Mouse (Mus musculus) heart, adult 2 months (tissue): ENCODE data around the gene Sema4c. TPM values are rescaled to one million over a fixed set of nuclear protein-coding genes. Genes with fewer than 3 reads are reported as not detected.
A peak's percentile ranks its signal among the peaks of the same experiment; 100 is the strongest.

Source experiments
- DNase-seq, 2 experiments: peaks; one replicate each; pipeline ENCODE4 v3.0.0; 2021
- H3K27ac ChIP-seq: fragments of 200-600 bp; 2 replicates; pipeline ENCODE4 v1.8.1; 2022
- H3K27me3 ChIP-seq: fragments of 200-500 bp; 2 replicates; pipeline ENCODE4 v1.6.1; 2012; ENCODE audit warnings: mild to moderate bottlenecking, low read length, inconsistent platforms, mixed read lengths; ENCODE audit not compliant: control insufficient read depth, insufficient read depth
- H3K36me3 ChIP-seq: fragments of 200-500 bp; 2 replicates; pipeline ENCODE4 v1.6.1; 2012; ENCODE audit warnings: low read length, inconsistent platforms; ENCODE audit not compliant: control insufficient read depth, insufficient read depth
- H3K4me1 ChIP-seq: fragments of 200-500 bp; 2 replicates; pipeline ENCODE4 v1.6.1; 2011; ENCODE audit warnings: low read length; ENCODE audit not compliant: control insufficient read depth, insufficient read depth
- H3K4me3 ChIP-seq: fragments of 200-600 bp; 2 replicates; pipeline ENCODE4 v1.8.1; 2022
- H3K79me2 ChIP-seq: fragments of 200-500 bp; replicated peaks from 2 replicates; pipeline ENCODE4 v1.6.1; 2012; ENCODE audit warnings: mild to moderate bottlenecking, inconsistent platforms, low read length, moderate library complexity, mixed read lengths; ENCODE audit not compliant: control insufficient read depth, insufficient read depth
- H3K9ac ChIP-seq: fragments of 200-500 bp; 2 replicates; pipeline ENCODE4 v1.6.1; 2012; ENCODE audit warnings: low read depth, mild to moderate bottlenecking, control low read depth, inconsistent platforms, low read length, mixed read lengths
- CTCF ChIP-seq: fragments of 200-600 bp; IDR thresholded peaks from 2 replicates; pipeline ENCODE4 v1.8.1; 2022; ENCODE audit warnings: antibody characterized with exemption, mild to moderate bottlenecking, moderate library complexity
- EP300 ChIP-seq: fragments of 200-500 bp; IDR thresholded peaks from 2 replicates; pipeline ENCODE4 v1.6.1; 2011; ENCODE audit warnings: low read depth, low read length, control low read depth; ENCODE audit not compliant: insufficient read depth
- POLR2A ChIP-seq: fragments of 200-500 bp; IDR thresholded peaks from 2 replicates; pipeline ENCODE4 v1.6.1; 2011; ENCODE audit warnings: mild to moderate bottlenecking, low read depth, low read length, control low read depth; ENCODE audit not compliant: insufficient read depth
- WGBS: fragments of 180-500 bp; shearing (Covaris S2); methylation state at CpG from one replicate; pipeline ENCODE4 v1.1.7; 2018; 5-methylcytosine and 5-hydroxymethylcytosine counted together
- intact Hi-C: fragments of 180-260 bp; cut with DNase I; formaldehyde crosslinking; loops from one replicate; pipeline ENCODE4 v1.15.1; 2025
- polyA plus RNA-seq: library from polyadenylated mRNA; depleted of rRNA; stranded (reverse); fragments of >200 nt; gene quantifications from 2 replicates; pipeline ENCODE4 v1.2.3, GENCODE M21; 2012
- total RNA-seq, 2 experiments: library from RNA; stranded (reverse); gene quantifications; 2 replicates each; pipeline ENCODE4 v1.2.3; 2021

Sema4c gene
- total and polyA plus RNA-seq, 3 experiments = 10.6 to 12.7 (median 11.1) TPM

DNA sequence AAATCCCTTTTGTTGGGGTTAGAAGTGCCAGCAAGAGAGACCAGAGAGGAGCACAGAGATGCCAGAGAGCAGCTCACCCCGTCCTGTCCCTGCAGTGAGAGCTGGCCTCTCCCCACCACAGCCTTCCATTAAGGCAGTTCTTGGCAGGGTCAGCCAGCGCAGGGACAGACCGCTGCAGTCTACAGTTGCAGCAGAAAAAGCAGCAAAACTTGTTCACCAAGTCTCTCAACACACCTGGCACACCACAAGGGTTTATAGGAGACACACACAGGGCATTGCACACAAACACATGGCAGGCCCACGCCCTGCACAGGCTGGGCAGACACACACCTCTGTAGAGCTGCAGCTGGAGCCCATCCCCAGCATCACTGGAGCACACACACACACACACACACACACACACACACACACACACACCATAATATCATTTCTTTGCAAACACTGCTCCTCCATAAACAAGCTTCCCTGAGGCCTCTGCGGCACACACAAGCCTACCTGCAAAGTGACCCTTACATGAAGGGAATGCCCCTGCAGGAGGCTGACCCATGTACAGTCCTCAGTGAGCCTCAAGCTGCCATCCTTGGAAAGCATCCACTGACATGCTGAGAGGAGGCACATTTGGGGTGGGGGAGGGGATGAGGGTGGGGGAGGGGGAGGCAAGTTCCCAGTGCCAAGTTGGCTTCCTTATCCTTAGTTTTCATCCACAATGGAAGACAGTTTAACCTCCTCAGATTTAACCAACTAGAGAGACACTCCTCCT is 16.2 kb upstream of the Sema4c start:
- H3K36me3 ChIP-seq = no peaks in the 10 kb centered on the region
- no peaks in the 10 kb centered on the region for H3K27me3 ChIP-seq
- H3K4me3 ChIP-seq = no peak overlapping the region
- H3K4me1 ChIP-seq = peaks cover 34% of the 10 kb centered on the region
- H3K79me2 ChIP-seq = no peaks in the 10 kb centered on the region
- intact Hi-C loops = no loop called here
- no peak overlapping the region; the same call in 1 of the 2 replicates for H3K27ac ChIP-seq
- no peak overlapping the region for H3K9ac ChIP-seq
- TF ChIP-seq POLR2A (no peak), CTCF (no peak), EP300 (no peak)
- DNase-seq = no peak
- 76% methylated on average over 5 of the region's 5 CpGs for WGBS

- H3K79me2 ChIP-seq = no peaks in the 10 kb centered on the region
- no peak overlapping the region for H3K9ac ChIP-seq
- H3K36me3 ChIP-seq = no peaks in the 10 kb centered on the region
- intact Hi-C loops = no loop called here
- DNase-seq = no peak
- no peak overlapping the region for H3K4me3 ChIP-seq
- H3K27ac ChIP-seq = peak overlapping the region; percentile 34
- TF ChIP-seq POLR2A (no peak), EP300 (no peak), CTCF (no peak)
- no peaks in the 10 kb centered on the region for H3K27me3 ChIP-seq
- peaks cover 41% of the 10 kb centered on the region for H3K4me1 ChIP-seq
- WGBS = 78% methylated on average over 8 of the region's 8 CpGs
Observed at GRCm38 (mm10) chr1:36573524-36573923, 15.4 kb upstream of the Sema4c start.

DNA sequence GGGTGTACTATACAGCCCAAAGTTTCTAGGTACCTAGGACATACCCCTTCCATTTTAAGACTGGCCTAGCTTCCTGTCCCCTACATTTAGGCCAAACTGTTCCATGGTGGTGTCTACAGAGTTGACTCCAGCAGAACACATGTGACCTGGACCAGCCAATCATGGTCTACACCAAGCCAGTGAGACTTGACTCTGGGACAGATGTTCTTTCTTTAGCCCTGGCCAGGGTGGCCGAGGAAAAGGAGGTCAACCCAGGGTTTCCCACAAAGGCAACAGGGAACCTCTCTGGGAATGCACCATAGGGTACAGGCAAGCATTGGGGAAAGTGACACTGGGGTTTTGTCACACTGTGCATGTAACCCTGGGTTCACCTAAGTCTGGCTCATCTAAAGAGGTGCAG is 14.6 kb upstream of the Sema4c start:
- Histone ChIP-seq H3K9ac (no peak overlapping the region), H3K4me1 (peaks cover 45% of the 10 kb centered on the region), H3K27me3 (no peaks in the 10 kb centered on the region), H3K4me3 (no peak overlapping the region), H3K27ac (peak overlapping the region; percentile 34), H3K36me3 (no peaks in the 10 kb centered on the region), H3K79me2 (no peaks in the 10 kb centered on the region)
- peak; percentile 63 to 76 for DNase-seq
- intact Hi-C loops = no loop called here
- TF ChIP-seq CTCF (no peak), EP300 (no peak), POLR2A (no peak)
- WGBS = 44% methylated on average over 1 of the region's 1 CpGs

GRCm38 (mm10) chr1:36572140-36572700 is 14.1 kb upstream of the Sema4c start:
- DNase-seq = no peak
- Histone ChIP-seq H3K36me3 (no peaks in the 10 kb centered on the region), H3K4me3 (no peak overlapping the region), H3K27ac (peak overlapping the region; percentile 34), H3K79me2 (no peaks in the 10 kb centered on the region), H3K9ac (no peak overlapping the region), H3K4me1 (peaks cover 45% of the 10 kb centered on the region), H3K27me3 (no peaks in the 10 kb centered on the region)
- 45% methylated on average over 2 of the region's 2 CpGs for WGBS
- intact Hi-C loops = no loop called here
- TF ChIP-seq CTCF (no peak), EP300 (no peak), POLR2A (no peak)

- H3K79me2 ChIP-seq = no peaks in the 10 kb centered on the region
- H3K27ac ChIP-seq = peak overlapping the region; percentile 34
- TF ChIP-seq CTCF (no peak), EP300 (0 out of 2 replicates have a peak, but pooled peaks have one; percentile 7), POLR2A (no peak)
- peaks cover 45% of the 10 kb centered on the region for H3K4me1 ChIP-seq
- H3K27me3 ChIP-seq = no peaks in the 10 kb centered on the region
- no peak overlapping the region for H3K4me3 ChIP-seq
- no peaks in the 10 kb centered on the region for H3K36me3 ChIP-seq
- 25% methylated on average over 6 of the region's 6 CpGs for WGBS
- no peak overlapping the region for H3K9ac ChIP-seq
- peak; percentile 69 to 74 for DNase-seq
- intact Hi-C loops = no loop called here
Observed at GRCm38 (mm10) chr1:36571627-36572026, 13.5 kb upstream of the Sema4c start.

DNA sequence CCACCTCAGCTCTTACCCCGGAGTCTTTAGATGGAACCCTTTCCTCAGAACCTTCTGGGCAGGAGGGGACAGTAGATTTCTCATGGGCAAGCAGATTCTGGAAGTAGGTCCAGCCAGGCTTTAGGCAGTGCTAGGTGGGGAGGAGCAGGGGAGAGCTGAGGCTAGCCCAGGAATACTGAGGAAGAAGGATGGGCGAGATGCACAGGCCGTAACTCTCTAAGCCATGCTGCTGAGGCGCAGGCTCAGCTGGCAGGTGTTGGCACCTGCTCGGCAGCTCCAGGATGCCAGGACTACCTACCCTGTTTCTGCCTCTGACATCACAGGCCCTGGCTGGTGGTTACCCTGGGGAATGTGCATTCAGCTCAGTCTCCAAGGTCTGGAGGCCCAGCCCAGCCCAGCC is 12.2 kb upstream of the Sema4c start:
- peak in 1 of 2 experiments; percentile 10 for DNase-seq
- Histone ChIP-seq H3K27ac (peak overlapping the region; percentile 85; the same call in 1 of the 2 replicates), H3K36me3 (no peaks in the 10 kb centered on the region), H3K9ac (no peak overlapping the region), H3K27me3 (no peaks in the 10 kb centered on the region), H3K79me2 (no peaks in the 10 kb centered on the region), H3K4me3 (no peak overlapping the region), H3K4me1 (peaks cover 45% of the 10 kb centered on the region)
- intact Hi-C loops = no loop called here
- 85% methylated on average over 5 of the region's 5 CpGs for WGBS
- no peak for TF ChIP-seq CTCF
- no peak for TF ChIP-seq POLR2A
- TF ChIP-seq EP300 = no peak
